Mouse (Mus musculus): ENCODE data around the gene Bcan.

- TF ChIP-seq CTCF (IDR thresholded peaks at IDR 0.05; ENCODE audit: control insufficient read depth, insufficient read depth, insufficient replicate concordance, low read depth, low read length) (no peak), POLR2A (IDR thresholded peaks at IDR 0.05; ENCODE audit: control insufficient read depth, low read depth, low read length) (no peak)
Observed at GRCm38 (mm10) chr3:87996971-87997614, 2.9 kb downstream of the Bcan start.
